Mouse (Mus musculus) kidney, adult 11 months (tissue): Measurements from ENCODE around the gene Dlk1.
"Not testable (repeated sequence)": the region's sequence is repeated elsewhere in the genome, so short reads cannot be mapped to it uniquely, and the experiment has no call there.

Experiments
- DNase-seq: peaks from one replicate; pipeline ENCODE4 v3.0.0; 2022

The Dlk1 gene

GRCm38 (mm10) chr12:109441366-109441765, 11.3 kb upstream of the Dlk1 start:
- no peak for DNase-seq

GRCm38 (mm10) chr12:109442115-109442514, 10.5 kb upstream of the Dlk1 start:
- no peak for DNase-seq

GRCm38 (mm10) chr12:109443276-109443675, 9.3 kb upstream of the Dlk1 start:
- DNase-seq = no peak

GRCm38 (mm10) chr12:109444999-109445398, 7.6 kb upstream of the Dlk1 start:
- no peak for DNase-seq

GRCm38 (mm10) chr12:109445499-109446235, 7.0 kb upstream of the Dlk1 start:
- no peak for DNase-seq

GRCm38 (mm10) chr12:109446236-109446941, 6.2 kb upstream of the Dlk1 start:
- DNase-seq = no peak

- no peak for DNase-seq
These were observed 2.9 kb upstream of the Dlk1 start for GRCm38 (mm10) chr12:109449421-109450411.

GRCm38 (mm10) chr12:109453065-109453997, 708 bp downstream of the Dlk1 start:
- no peak for DNase-seq

GRCm38 (mm10) chr12:109454137-109454536, 1.5 kb downstream of the Dlk1 start:
- DNase-seq = no peak

- DNase-seq = no peak
These were observed 4.0 kb downstream of the Dlk1 start for GRCm38 (mm10) chr12:109456531-109457202.

GRCm38 (mm10) chr12:109457836-109458235, 5.2 kb downstream of the Dlk1 start:
- DNase-seq = no peak

GRCm38 (mm10) chr12:109458896-109459295, 6.3 kb downstream of the Dlk1 start:
- no peak for DNase-seq

GRCm38 (mm10) chr12:109459481-109460401, 7.1 kb downstream of the Dlk1 start:
- no peak for DNase-seq

- no peak for DNase-seq
These were observed 10.0 kb downstream of the Dlk1 start for GRCm38 (mm10) chr12:109462594-109462993.

GRCm38 (mm10) chr12:109467417-109467816, 14.8 kb downstream of the Dlk1 start:
- DNase-seq = not testable (repeated sequence)

GRCm38 (mm10) chr12:109469793-109470192, 17.2 kb downstream of the Dlk1 start:
- no peak for DNase-seq

GRCm38 (mm10) chr12:109472627-109473026, 20.0 kb downstream of the Dlk1 start:
- no peak for DNase-seq

GRCm38 (mm10) chr12:109473575-109473976, 21.0 kb downstream of the Dlk1 start:
- DNase-seq = no peak

GRCm38 (mm10) chr12:109474187-109474606, 21.6 kb downstream of the Dlk1 start:
- DNase-seq = no peak

- DNase-seq = no peak
These were observed 22.9 kb downstream of the Dlk1 start for GRCm38 (mm10) chr12:109475501-109475900.
